Mouse (Mus musculus) hindbrain, embryonic 13.5 days (tissue): ENCODE measurements around the gene Dtl. TPM values are rescaled to one million over a fixed set of nuclear protein-coding genes. Genes with fewer than 3 reads are reported as not detected.

Source experiments
- ATAC-seq: fragments of 200-750 bp; cut with Nextera tagmentation; 2 replicates; pipeline ENCODE4 v1.8.0; 2017; ENCODE audit warnings: moderate TSS enrichment; ENCODE audit not compliant: low FRiP score
- H3K27ac ChIP-seq: fragments of 300-500 bp; sonication (generic); 2 replicates; pipeline ENCODE4 v1.5.1; 2015; ENCODE audit warnings: inconsistent platforms, mild to moderate bottlenecking, moderate library complexity
- H3K27me3 ChIP-seq: fragments of 300-500 bp; sonication (generic); 2 replicates; pipeline ENCODE4 v1.6.1; 2015; ENCODE audit warnings: mild to moderate bottlenecking, inconsistent platforms
- H3K36me3 ChIP-seq: fragments of 300-500 bp; sonication (generic); 2 replicates; pipeline ENCODE4 v1.6.1; 2015; ENCODE audit warnings: mild to moderate bottlenecking, inconsistent platforms
- H3K4me1 ChIP-seq: fragments of 300-500 bp; sonication (generic); replicated peaks from 2 replicates; pipeline ENCODE4 v1.6.1; 2015; ENCODE audit warnings: inconsistent platforms
- H3K4me2 ChIP-seq: fragments of 300-500 bp; sonication (generic); 2 replicates; pipeline ENCODE4 v1.6.1; 2015; ENCODE audit warnings: inconsistent platforms, mild to moderate bottlenecking, moderate library complexity
- H3K4me3 ChIP-seq: fragments of 300-500 bp; sonication (generic); 2 replicates; pipeline ENCODE4 v1.5.1; 2015; ENCODE audit warnings: mild to moderate bottlenecking, inconsistent platforms
- H3K9ac ChIP-seq: fragments of 300-500 bp; sonication (generic); 2 replicates; pipeline ENCODE4 v1.6.1; 2015; ENCODE audit warnings: mild to moderate bottlenecking, inconsistent platforms
- H3K9me3 ChIP-seq: fragments of 300-500 bp; sonication (generic); 2 replicates; pipeline ENCODE4 v1.6.1; 2016; ENCODE audit warnings: inconsistent platforms
- WGBS: fragments of 180-500 bp; shearing (Covaris S2); methylation state at CpG from one replicate; pipeline ENCODE4 v1.1.7; 2015; 5-methylcytosine and 5-hydroxymethylcytosine counted together
- polyA plus RNA-seq: library from polyadenylated mRNA; unstranded; fragments of >200 nt; fragmentation: Nextera tagmentation; extraction: Ambion mirVana; gene quantifications from 2 replicates; pipeline ENCODE4 v1.2.1, GENCODE M21; 2015

Gene Dtl
- polyA plus RNA-seq, 1 experiment from 2014 or later = 11.4 TPM

- no peak overlapping the region for H3K4me3 ChIP-seq
- 87% methylated on average over 4 of the region's 4 CpGs for WGBS
- no peaks in the 10 kb centered on the region for H3K27me3 ChIP-seq
- no peak for ATAC-seq
- H3K9ac ChIP-seq = no peak overlapping the region
- no peaks in the 10 kb centered on the region for H3K36me3 ChIP-seq
- no peak overlapping the region for H3K27ac ChIP-seq
- H3K4me1 ChIP-seq = no peaks in the 10 kb centered on the region
- H3K9me3 ChIP-seq = no peaks in the 10 kb centered on the region
- no peak overlapping the region for H3K4me2 ChIP-seq
These were observed 63.0 kb downstream of the Dtl start for GRCm38 (mm10) chr1:191512383-191512782.

DNA sequence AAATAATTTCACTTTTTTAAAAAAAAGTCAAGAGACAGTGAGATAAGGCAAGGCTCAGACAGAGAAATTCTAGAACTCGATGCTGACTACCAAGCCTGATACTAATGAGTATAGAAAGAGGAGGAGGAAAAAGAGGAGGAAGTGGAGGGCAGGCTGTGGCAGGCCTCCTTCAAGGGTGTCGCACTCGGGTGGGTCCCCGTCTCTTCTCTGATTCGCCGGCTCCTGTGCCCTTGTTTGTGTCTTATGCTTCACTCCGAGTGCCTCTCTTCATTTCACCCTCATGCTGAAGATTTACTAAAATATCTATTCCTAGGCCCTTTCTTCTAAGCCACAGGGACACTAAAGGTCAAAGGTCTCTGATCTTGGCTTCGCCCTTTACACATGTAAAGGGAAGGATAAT is 63.8 kb downstream of the Dtl start:
- H3K9me3 ChIP-seq = no peaks in the 10 kb centered on the region
- H3K27ac ChIP-seq = no peak overlapping the region
- 89% methylated on average over 8 of the region's 8 CpGs for WGBS
- H3K36me3 ChIP-seq = no peaks in the 10 kb centered on the region
- H3K4me3 ChIP-seq = no peak overlapping the region
- no peak overlapping the region for H3K9ac ChIP-seq
- no peak overlapping the region for H3K4me2 ChIP-seq
- no peaks in the 10 kb centered on the region for H3K4me1 ChIP-seq
- ATAC-seq = no peak
- no peaks in the 10 kb centered on the region for H3K27me3 ChIP-seq

GRCm38 (mm10) chr1:191509865-191510264 is 65.5 kb downstream of the Dtl start:
- Histone ChIP-seq H3K9ac (no peak overlapping the region), H3K27ac (no peak overlapping the region), H3K4me2 (no peak overlapping the region), H3K4me1 (no peaks in the 10 kb centered on the region), H3K27me3 (no peaks in the 10 kb centered on the region), H3K36me3 (no peaks in the 10 kb centered on the region), H3K9me3 (no peaks in the 10 kb centered on the region), H3K4me3 (no peak overlapping the region)
- WGBS = 75% methylated on average over 3 of the region's 3 CpGs
- no peak for ATAC-seq

GRCm38 (mm10) chr1:191509131-191509530 is 66.2 kb downstream of the Dtl start:
- H3K9ac ChIP-seq = no peak overlapping the region
- no peak overlapping the region for H3K27ac ChIP-seq
- H3K4me1 ChIP-seq = no peaks in the 10 kb centered on the region
- H3K27me3 ChIP-seq = no peaks in the 10 kb centered on the region
- no peaks in the 10 kb centered on the region for H3K9me3 ChIP-seq
- no peaks in the 10 kb centered on the region for H3K36me3 ChIP-seq
- ATAC-seq = no peak
- no peak overlapping the region for H3K4me3 ChIP-seq
- no peak overlapping the region for H3K4me2 ChIP-seq
- WGBS = 92% methylated on average over 6 of the region's 6 CpGs

DNA sequence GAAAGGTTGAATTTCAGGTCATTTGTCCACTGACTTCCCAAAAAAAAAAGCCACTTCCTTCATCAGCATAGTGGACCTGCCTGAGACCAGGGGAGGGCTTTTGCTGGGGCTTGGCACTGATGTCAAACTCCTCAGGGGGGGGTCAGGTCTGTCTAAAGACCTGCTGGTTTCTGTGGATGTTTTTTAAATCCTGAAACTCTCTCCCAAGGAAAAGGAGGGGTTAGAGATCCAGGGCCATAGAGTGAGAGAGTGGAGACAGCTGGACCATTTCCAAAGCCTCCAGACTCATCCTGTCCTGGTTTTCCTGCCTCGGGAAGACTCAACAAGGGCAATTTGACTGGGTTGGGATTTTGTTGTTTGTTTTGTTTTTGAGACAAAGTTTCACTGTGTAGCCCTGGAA is 68.6 kb downstream of the Dtl start:
- 59% methylated on average over 1 of the region's 1 CpGs for WGBS
- H3K4me2 ChIP-seq = no peak overlapping the region
- no peaks in the 10 kb centered on the region for H3K9me3 ChIP-seq
- H3K27ac ChIP-seq = no peak overlapping the region
- no peaks in the 10 kb centered on the region for H3K36me3 ChIP-seq
- H3K4me1 ChIP-seq = no peaks in the 10 kb centered on the region
- no peak overlapping the region for H3K9ac ChIP-seq
- no peak for ATAC-seq
- H3K27me3 ChIP-seq = no peaks in the 10 kb centered on the region
- H3K4me3 ChIP-seq = no peak overlapping the region

GRCm38 (mm10) chr1:191499666-191500065 is 75.7 kb downstream of the Dtl start:
- peaks cover 4% of the 10 kb centered on the region; the same call in 1 of the 2 replicates for H3K4me1 ChIP-seq
- no peak for ATAC-seq
- H3K4me2 ChIP-seq = no peak overlapping the region
- no peaks in the 10 kb centered on the region for H3K36me3 ChIP-seq
- 94% methylated on average over 6 of the region's 6 CpGs for WGBS
- no peaks in the 10 kb centered on the region for H3K9me3 ChIP-seq
- H3K9ac ChIP-seq = no peak overlapping the region
- H3K4me3 ChIP-seq = no peak overlapping the region
- no peak overlapping the region for H3K27ac ChIP-seq
- H3K27me3 ChIP-seq = no peaks in the 10 kb centered on the region

- 0 out of 2 replicates have a peak, but pooled peaks cover 2% of the 10 kb centered on the region for H3K27me3 ChIP-seq
- 91% methylated on average over 14 of the region's 14 CpGs for WGBS
- no peak for ATAC-seq
- no peaks in the 10 kb centered on the region for H3K36me3 ChIP-seq
- H3K4me3 ChIP-seq = no peak overlapping the region
- no peak overlapping the region for H3K27ac ChIP-seq
- H3K4me1 ChIP-seq = peaks cover 9% of the 10 kb centered on the region
- no peaks in the 10 kb centered on the region for H3K9me3 ChIP-seq
- H3K9ac ChIP-seq = no peak overlapping the region
- H3K4me2 ChIP-seq = no peak overlapping the region
These were observed 76.9 kb downstream of the Dtl start for GRCm38 (mm10) chr1:191498271-191498955.

- Histone ChIP-seq H3K27ac (no peak overlapping the region), H3K4me2 (no peak overlapping the region), H3K4me1 (peaks cover 9% of the 10 kb centered on the region), H3K4me3 (no peak overlapping the region), H3K27me3 (0 out of 2 replicates have a peak, but pooled peaks cover 2% of the 10 kb centered on the region), H3K36me3 (no peaks in the 10 kb centered on the region), H3K9ac (no peak overlapping the region), H3K9me3 (no peaks in the 10 kb centered on the region)
- ATAC-seq = no peak
- WGBS = 88% methylated on average over 1 of the region's 1 CpGs
These were observed 78.7 kb downstream of the Dtl start for GRCm38 (mm10) chr1:191496676-191497075.

GRCm38 (mm10) chr1:191495051-191495467 is 80.3 kb downstream of the Dtl start:
- no peak for ATAC-seq

GRCm38 (mm10) chr1:191494303-191494655 is 81.1 kb downstream of the Dtl start:
- Histone ChIP-seq H3K27ac (no peak overlapping the region), H3K9ac (no peak overlapping the region), H3K4me3 (no peak overlapping the region), H3K4me1 (peaks cover 9% of the 10 kb centered on the region), H3K27me3 (0 out of 2 replicates have a peak, but pooled peaks cover 2% of the 10 kb centered on the region), H3K4me2 (no peak overlapping the region), H3K36me3 (no peaks in the 10 kb centered on the region), H3K9me3 (no peaks in the 10 kb centered on the region)
- 75% methylated on average over 2 of the region's 2 CpGs for WGBS
- ATAC-seq = no peak

More at GRCm38 (mm10) chr1:191495051-191495467, 80.3 kb downstream of the Dtl start:
- no peaks in the 10 kb centered on the region for H3K36me3 ChIP-seq
- WGBS = 46% methylated on average over 10 of the region's 10 CpGs
- H3K9me3 ChIP-seq = no peaks in the 10 kb centered on the region
- H3K4me3 ChIP-seq = no peak overlapping the region
- 0 out of 2 replicates have a peak, but pooled peaks cover 2% of the 10 kb centered on the region for H3K27me3 ChIP-seq
- no peak overlapping the region for H3K4me2 ChIP-seq
- no peak overlapping the region for H3K27ac ChIP-seq
- H3K9ac ChIP-seq = no peak overlapping the region
- H3K4me1 ChIP-seq = peaks cover 9% of the 10 kb centered on the region

DNA sequence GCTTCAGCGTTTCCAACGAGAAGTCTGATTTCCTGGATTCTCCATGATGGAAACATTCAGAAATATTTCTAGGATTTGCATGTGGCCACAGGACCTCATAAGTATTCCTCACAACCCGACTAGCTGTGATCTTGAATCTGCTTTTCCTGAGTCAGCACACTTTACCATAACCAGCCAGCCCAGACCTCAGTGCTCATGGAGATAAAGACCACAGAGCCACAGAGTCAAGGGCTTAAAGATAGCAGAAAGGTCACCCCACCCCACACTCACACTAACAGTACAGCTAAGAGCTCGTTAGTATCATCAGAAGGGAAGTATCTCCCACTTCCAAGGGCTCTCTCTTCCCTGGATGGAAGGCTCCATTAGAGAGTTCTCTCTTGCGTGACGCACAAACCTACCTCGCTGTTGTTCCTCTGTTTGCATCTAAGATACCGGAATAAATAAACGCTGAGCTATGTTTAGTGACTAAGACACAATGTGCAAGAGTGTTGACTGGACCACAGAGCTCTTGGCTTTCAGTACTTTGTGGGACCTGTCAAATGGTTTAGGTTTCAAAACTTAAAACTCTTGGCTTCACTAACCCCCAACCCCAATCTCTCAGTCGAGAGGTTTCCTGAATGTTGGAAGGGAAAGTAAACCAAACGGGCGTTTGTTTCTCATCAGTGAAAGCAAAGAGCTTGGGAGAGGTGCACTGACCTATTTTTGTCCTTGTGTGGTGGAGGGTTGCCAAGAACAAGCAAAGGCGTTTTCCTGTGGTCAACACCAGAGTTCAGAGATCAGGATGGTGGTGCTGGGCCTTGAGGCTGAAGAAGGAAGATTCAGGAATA is 81.7 kb downstream of the Dtl start:
- H3K27ac ChIP-seq = no peak overlapping the region
- no peak overlapping the region for H3K9ac ChIP-seq
- H3K27me3 ChIP-seq = 0 out of 2 replicates have a peak, but pooled peaks cover 2% of the 10 kb centered on the region
- H3K36me3 ChIP-seq = no peaks in the 10 kb centered on the region
- peaks cover 9% of the 10 kb centered on the region for H3K4me1 ChIP-seq
- 90% methylated on average over 13 of the region's 13 CpGs for WGBS
- no peaks in the 10 kb centered on the region for H3K9me3 ChIP-seq
- no peak for ATAC-seq
- H3K4me2 ChIP-seq = no peak overlapping the region
- no peak overlapping the region for H3K4me3 ChIP-seq

GRCm38 (mm10) chr1:191490446-191490845 is 84.9 kb downstream of the Dtl start:
- H3K9ac ChIP-seq = no peak overlapping the region
- H3K4me1 ChIP-seq = peaks cover 9% of the 10 kb centered on the region
- H3K4me2 ChIP-seq = no peak overlapping the region
- no peak overlapping the region for H3K27ac ChIP-seq
- 75% methylated on average over 7 of the region's 7 CpGs for WGBS
- no peak overlapping the region for H3K4me3 ChIP-seq
- H3K9me3 ChIP-seq = no peaks in the 10 kb centered on the region
- H3K27me3 ChIP-seq = 0 out of 2 replicates have a peak, but pooled peaks cover 2% of the 10 kb centered on the region
- H3K36me3 ChIP-seq = no peaks in the 10 kb centered on the region
- no peak for ATAC-seq
